Mouse (Mus musculus) limb, embryonic 14.5 days (tissue): ENCODE measurements at regions not wholly inside any gene's neighbourhood (a gene's known extent, or its start where the extent isn't known, plus 50 kb on each side); places are given as distances from the start of the nearest gene placed in this dataset.

Experiments
- ATAC-seq: fragments of 200-750 bp; cut with Nextera tagmentation; 2 replicates; pipeline ENCODE4 v1.8.0; 2017; ENCODE audit warnings: low read depth, moderate number of reproducible peaks, moderate TSS enrichment; ENCODE audit not compliant: low FRiP score
- DNase-seq: peaks from one replicate; pipeline ENCODE4 v3.0.0-alpha.2; 2015; ENCODE audit warnings: low spot score
- H3K27ac ChIP-seq: fragments of 300-500 bp; sonication (generic); replicated peaks from 2 replicates; pipeline ENCODE4 v1.5.1; 2014; ENCODE audit warnings: low read depth, mild to moderate bottlenecking, low read length, moderate library complexity, mixed read lengths
- H3K27me3 ChIP-seq: fragments of 300-500 bp; sonication (generic); 2 replicates; pipeline ENCODE4 v1.6.1; 2014; ENCODE audit warnings: low read length, mixed read lengths; ENCODE audit not compliant: control insufficient read depth, insufficient read depth
- H3K36me3 ChIP-seq: fragments of 300-500 bp; sonication (generic); 2 replicates; pipeline ENCODE4 v1.6.1; 2014; ENCODE audit warnings: mild to moderate bottlenecking, low read length, moderate library complexity, mixed read lengths; ENCODE audit not compliant: control insufficient read depth, insufficient read depth
- H3K4me1 ChIP-seq: fragments of 300-500 bp; sonication (generic); 2 replicates; pipeline ENCODE4 v1.6.1; 2014; ENCODE audit warnings: antibody characterized with exemption, low read length, mixed read lengths; ENCODE audit not compliant: control insufficient read depth, insufficient read depth
- H3K4me2 ChIP-seq: fragments of 300-500 bp; sonication (generic); replicated peaks from 2 replicates; pipeline ENCODE4 v1.6.1; 2014; ENCODE audit warnings: low read depth, mild to moderate bottlenecking, low read length, moderate library complexity; ENCODE audit not compliant: severe bottlenecking
- H3K4me3 ChIP-seq: fragments of 300-500 bp; sonication (generic); replicated peaks from 2 replicates; pipeline ENCODE4 v1.5.1; 2014; ENCODE audit warnings: low read length
- H3K9ac ChIP-seq: fragments of 300-500 bp; sonication (generic); 2 replicates; pipeline ENCODE4 v1.6.1; 2014; ENCODE audit warnings: mild to moderate bottlenecking, low read depth, low read length, moderate library complexity; ENCODE audit not compliant: severe bottlenecking
- H3K9me3 ChIP-seq: fragments of 300-500 bp; sonication (generic); 2 replicates; pipeline ENCODE4 v1.6.1; 2016; ENCODE audit warnings: low read length; ENCODE audit not compliant: control insufficient read depth
- POLR2A ChIP-seq: fragments of 200-500 bp; IDR thresholded peaks from 2 replicates; pipeline ENCODE4 v1.8.0; 2012; ENCODE audit warnings: inconsistent platforms, mild to moderate bottlenecking, moderate library complexity, borderline replicate concordance; ENCODE audit not compliant: insufficient read depth, insufficient read length; ENCODE audit errors: extremely low read depth
- WGBS: fragments of 180-500 bp; shearing (Covaris S2); extraction: QIAGEN DNeasy Blood & Tissue Kit; methylation state at CpG from one replicate; pipeline ENCODE4 v1.1.7; 2014; 5-methylcytosine and 5-hydroxymethylcytosine counted together

- Histone ChIP-seq H3K4me3 (no peak overlapping the region), H3K9ac (no peak overlapping the region), H3K27ac (no peak overlapping the region), H3K9me3 (no peaks in the 10 kb centered on the region), H3K4me1 (no peaks in the 10 kb centered on the region), H3K4me2 (no peak overlapping the region), H3K36me3 (no peaks in the 10 kb centered on the region), H3K27me3 (no peaks in the 10 kb centered on the region)
- WGBS: 79% methylated on average over 3 of the region's 3 CpGs
- DNase-seq: no peak
- ATAC-seq: no peak
- TF ChIP-seq POLR2A: no peak
Observed at GRCm38 (mm10) chr3:109224526-109224925, 101.6 kb downstream of the Slc25a24 start.

- ATAC-seq (no peak), DNase-seq (no peak)
- no peaks in the 10 kb centered on the region for H3K4me1 ChIP-seq
- 62% methylated on average over 4 of the region's 4 CpGs for WGBS
- no peak overlapping the region for H3K9ac ChIP-seq
- no peak for TF ChIP-seq POLR2A
- H3K36me3 ChIP-seq: no peaks in the 10 kb centered on the region
- no peak overlapping the region for H3K27ac ChIP-seq
- H3K4me2 ChIP-seq: no peak overlapping the region
- no peaks in the 10 kb centered on the region for H3K9me3 ChIP-seq
- no peak overlapping the region for H3K4me3 ChIP-seq
- no peaks in the 10 kb centered on the region for H3K27me3 ChIP-seq
Observed at GRCm38 (mm10) chr3:109234275-109234674, 106.2 kb upstream of the Vav3 start.

GRCm38 (mm10) chr3:109236918-109237317 is 103.5 kb upstream of the Vav3 start:
- no peaks in the 10 kb centered on the region for H3K4me1 ChIP-seq
- 85% methylated on average over 5 of the region's 5 CpGs for WGBS
- no peak overlapping the region for H3K9ac ChIP-seq
- H3K36me3 ChIP-seq: no peaks in the 10 kb centered on the region
- no peak for TF ChIP-seq POLR2A
- no peaks in the 10 kb centered on the region for H3K27me3 ChIP-seq
- DNase-seq (no peak), ATAC-seq (no peak)
- no peak overlapping the region for H3K27ac ChIP-seq
- no peak overlapping the region for H3K4me2 ChIP-seq
- no peak overlapping the region for H3K4me3 ChIP-seq
- no peaks in the 10 kb centered on the region for H3K9me3 ChIP-seq

GRCm38 (mm10) chr3:109243491-109243890 is 97.0 kb upstream of the Vav3 start:
- no peak for ATAC-seq

GRCm38 (mm10) chr3:109248801-109249200 is 91.7 kb upstream of the Vav3 start:
- no peak overlapping the region for H3K27ac ChIP-seq
- ATAC-seq: no peak
- no peak overlapping the region for H3K4me2 ChIP-seq
- no peak overlapping the region for H3K9ac ChIP-seq
- TF ChIP-seq POLR2A: no peak
- H3K27me3 ChIP-seq: no peaks in the 10 kb centered on the region
- DNase-seq: no peak
- peaks cover 3% of the 10 kb centered on the region; the same call in 1 of the 2 replicates for H3K4me1 ChIP-seq
- H3K4me3 ChIP-seq: no peak overlapping the region
- WGBS: 48% methylated on average over 1 of the region's 1 CpGs
- H3K9me3 ChIP-seq: 0 out of 2 replicates have a peak, but pooled peaks cover 3% of the 10 kb centered on the region
- H3K36me3 ChIP-seq: no peaks in the 10 kb centered on the region

More at GRCm38 (mm10) chr3:109243491-109243890, 97.0 kb upstream of the Vav3 start:
- no peaks in the 10 kb centered on the region for H3K36me3 ChIP-seq
- no peaks in the 10 kb centered on the region for H3K27me3 ChIP-seq
- no peak for DNase-seq
- H3K4me2 ChIP-seq: no peak overlapping the region
- H3K4me3 ChIP-seq: no peak overlapping the region
- H3K27ac ChIP-seq: no peak overlapping the region
- WGBS: 65% methylated on average over 1 of the region's 1 CpGs
- no peaks in the 10 kb centered on the region for H3K4me1 ChIP-seq
- TF ChIP-seq POLR2A: no peak
- no peak overlapping the region for H3K9ac ChIP-seq
- 0 out of 2 replicates have a peak, but pooled peaks cover 3% of the 10 kb centered on the region for H3K9me3 ChIP-seq

- no peak for ATAC-seq
- Histone ChIP-seq H3K9me3 (0 out of 2 replicates have a peak, but pooled peaks cover 3% of the 10 kb centered on the region), H3K9ac (no peak overlapping the region), H3K27ac (no peak overlapping the region), H3K36me3 (no peaks in the 10 kb centered on the region), H3K4me2 (no peak overlapping the region), H3K4me3 (no peak overlapping the region), H3K27me3 (no peaks in the 10 kb centered on the region), H3K4me1 (peaks cover 6% of the 10 kb centered on the region; the same call in 1 of the 2 replicates)
- 64% methylated on average over 1 of the region's 1 CpGs for WGBS
- no peak for DNase-seq
- TF ChIP-seq POLR2A: no peak
Observed at GRCm38 (mm10) chr3:109249359-109249758, 91.1 kb upstream of the Vav3 start.
